Mouse (Mus musculus) cerebellum, adult 8-10 months (tissue): ENCODE measurements around the gene Tvp23b.
A peak's percentile ranks its signal among the peaks of the same experiment; 100 is the strongest.

ENCODE experiments used
- DNase-seq: peaks from one replicate; pipeline ENCODE4 v3.0.0; 2022

Gene Tvp23b

DNA sequence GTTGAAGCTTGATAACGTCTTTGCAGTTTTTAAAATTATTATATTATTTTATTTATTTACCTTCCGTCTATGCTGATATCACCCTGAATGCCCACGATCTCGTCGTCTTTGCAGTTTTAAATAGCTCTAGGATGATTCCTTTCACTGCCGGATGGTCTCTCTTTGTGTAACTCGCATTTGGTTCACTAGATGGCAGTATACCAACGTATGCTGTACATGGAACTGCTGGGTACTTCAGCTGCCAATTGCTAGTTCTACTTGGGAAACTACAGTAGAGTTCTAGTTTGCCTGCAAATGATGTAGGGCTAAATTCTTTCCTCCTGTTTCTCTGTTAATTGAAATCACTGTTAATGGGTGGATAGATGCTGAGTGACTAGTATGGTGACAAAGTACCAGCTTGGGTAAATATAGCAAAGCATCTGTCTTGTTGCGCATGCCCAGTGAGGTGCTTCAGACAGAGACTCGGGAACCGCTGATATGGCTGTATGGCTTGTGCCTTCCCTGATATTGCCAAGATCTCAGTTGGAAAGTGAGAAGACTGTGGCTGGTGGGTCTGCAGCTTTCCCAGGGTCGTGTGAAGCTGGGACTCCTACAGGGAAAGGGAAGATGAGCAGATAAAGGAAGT lies 22.6 kb downstream of the Tvp23b start:
- peak; percentile 58 for DNase-seq

- no peak for DNase-seq
Observed at GRCm38 (mm10) chr11:62903871-62904495, 24.7 kb downstream of the Tvp23b start.

DNA sequence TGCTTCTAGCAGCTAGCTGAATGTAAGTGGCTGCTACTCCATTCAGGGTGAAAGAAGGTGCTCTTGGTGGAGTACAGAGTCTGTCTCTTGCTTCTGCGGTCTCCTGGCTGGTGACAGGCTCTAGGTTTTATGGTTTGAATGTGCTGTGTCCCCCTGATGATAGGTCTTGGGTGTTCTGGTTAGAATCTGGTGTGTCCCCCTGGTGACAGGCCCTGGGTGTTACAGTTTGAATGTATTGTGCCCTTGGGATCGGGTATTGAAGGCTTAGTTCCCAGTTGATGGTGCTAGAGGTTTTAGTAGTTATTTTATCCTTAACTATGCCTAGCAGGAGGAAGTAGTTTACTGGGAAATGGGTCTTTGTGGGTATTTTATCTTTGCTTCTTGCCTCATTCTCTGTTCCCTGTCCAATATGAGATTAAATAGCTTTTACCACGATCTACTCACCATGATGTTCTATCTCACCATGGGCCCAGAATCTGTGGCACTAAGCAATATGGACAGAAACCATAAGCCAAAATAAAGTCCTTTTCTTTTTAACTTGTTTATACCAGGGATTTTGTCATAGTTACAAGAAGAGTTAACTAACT lies 30.6 kb downstream of the Tvp23b start:
- no peak for DNase-seq

GRCm38 (mm10) chr11:62911362-62911761 lies 32.1 kb downstream of the Tvp23b start:
- no peak for DNase-seq

- DNase-seq, result no peak
Observed at GRCm38 (mm10) chr11:62913141-62913540, 33.9 kb downstream of the Tvp23b start.

DNA sequence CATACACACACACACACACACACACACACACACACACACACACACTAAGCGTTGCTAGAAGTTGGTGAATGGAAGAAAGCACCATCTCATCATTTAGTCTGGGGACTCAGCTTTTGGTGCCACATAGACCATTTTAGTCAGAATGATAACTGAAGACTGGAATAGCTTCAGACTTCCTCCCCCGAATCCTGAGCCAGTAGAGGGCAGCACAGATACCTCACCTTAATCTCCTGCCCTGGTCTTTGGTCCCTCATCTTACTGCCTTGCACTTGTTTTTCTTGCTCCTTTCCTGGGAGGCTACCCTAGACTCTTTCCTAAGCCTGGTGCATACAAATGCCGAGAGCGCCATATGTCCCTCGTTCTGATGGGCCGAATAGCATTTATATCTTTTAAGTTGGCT lies 35.3 kb downstream of the Tvp23b start:
- no peak for DNase-seq

DNA sequence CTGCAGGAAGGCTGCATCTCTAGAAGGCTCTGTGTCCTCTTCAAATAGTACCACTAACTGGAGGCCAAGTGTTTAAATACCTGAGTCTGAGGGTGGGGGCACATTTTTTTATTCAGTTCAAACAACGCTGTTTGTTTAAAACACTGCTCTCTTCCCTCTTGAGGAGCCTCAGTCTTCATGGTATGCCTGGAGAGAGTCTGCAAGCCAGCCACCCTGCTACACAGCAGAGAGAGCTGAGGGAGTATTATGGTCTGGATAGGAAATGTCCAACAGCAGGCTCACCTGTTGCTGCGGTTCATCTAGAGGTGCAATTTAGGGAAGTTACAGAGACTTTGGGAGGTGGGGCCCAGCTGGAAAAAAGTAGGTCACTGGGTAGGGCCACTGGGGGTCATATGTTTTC lies 36.2 kb downstream of the Tvp23b start:
- DNase-seq, result no peak

- DNase-seq, result no peak
Observed at GRCm38 (mm10) chr11:62916765-62917164, 37.5 kb downstream of the Tvp23b start.

- DNase-seq, result no peak
Observed at GRCm38 (mm10) chr11:62919946-62920742, 40.9 kb downstream of the Tvp23b start.

DNA sequence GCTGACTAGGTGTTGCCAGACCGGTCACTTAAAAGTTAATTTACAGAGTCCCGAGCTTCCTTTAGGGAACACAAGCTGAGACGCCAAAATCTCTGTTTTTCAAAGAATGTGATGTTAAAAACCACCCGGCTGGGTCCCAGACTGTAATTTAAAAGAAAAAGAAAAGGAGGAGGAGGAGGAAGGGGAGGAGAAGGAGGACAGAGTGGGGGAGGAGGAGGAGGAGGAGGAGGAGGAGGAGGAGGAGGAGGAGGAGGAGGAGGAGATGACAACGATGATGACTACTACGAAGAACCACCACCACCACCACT lies 41.4 kb downstream of the Tvp23b start:
- DNase-seq, result no peak

- peak; percentile 88 for DNase-seq
Observed at GRCm38 (mm10) chr11:62921052-62921977, 42.1 kb downstream of the Tvp23b start.

- no peak for DNase-seq
Observed at GRCm38 (mm10) chr11:62924091-62924761, 45.0 kb downstream of the Tvp23b start.

DNA sequence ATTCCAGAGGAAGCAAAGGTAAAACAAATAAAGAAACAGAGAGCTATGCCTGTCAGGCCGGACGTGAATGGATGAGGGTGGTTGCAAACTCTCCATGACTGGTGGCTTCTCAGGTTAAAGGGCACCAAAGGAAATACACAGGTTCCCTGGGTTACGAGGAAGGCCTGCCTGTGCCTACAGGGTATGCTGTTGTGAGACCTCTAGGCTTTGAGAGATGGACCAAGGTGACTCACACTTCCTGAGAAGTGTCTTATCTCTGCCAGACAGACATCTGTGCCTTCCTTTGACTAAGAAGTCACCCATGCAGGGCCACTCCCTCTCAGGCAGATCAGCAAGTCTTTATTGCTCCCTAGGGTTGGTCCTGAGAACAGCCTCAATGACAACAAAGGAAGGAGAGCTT lies 50.5 kb downstream of the Tvp23b start:
- DNase-seq, result no peak

DNA sequence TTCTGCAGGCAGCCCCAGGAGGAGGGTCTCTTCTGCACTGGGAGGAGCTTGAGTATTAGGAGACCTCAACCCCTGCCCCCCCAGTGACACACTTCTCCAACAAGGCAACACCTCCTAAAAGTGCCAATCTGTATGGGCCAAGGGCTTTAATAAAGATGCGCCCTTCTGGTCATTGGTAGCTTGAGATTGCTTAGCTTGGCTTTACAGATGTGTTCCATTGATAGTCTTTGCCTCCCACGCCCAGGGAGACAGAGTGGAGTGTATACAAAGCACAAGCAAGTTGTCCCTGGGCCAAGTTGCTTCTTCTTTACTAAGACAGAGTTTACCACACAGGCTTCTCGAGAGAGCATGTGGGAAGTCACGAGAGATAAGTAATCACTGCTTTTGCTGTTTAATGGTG lies 51.3 kb downstream of the Tvp23b start:
- no peak for DNase-seq

- DNase-seq, result no peak
Observed at GRCm38 (mm10) chr11:62931141-62931540, 51.9 kb downstream of the Tvp23b start.

DNA sequence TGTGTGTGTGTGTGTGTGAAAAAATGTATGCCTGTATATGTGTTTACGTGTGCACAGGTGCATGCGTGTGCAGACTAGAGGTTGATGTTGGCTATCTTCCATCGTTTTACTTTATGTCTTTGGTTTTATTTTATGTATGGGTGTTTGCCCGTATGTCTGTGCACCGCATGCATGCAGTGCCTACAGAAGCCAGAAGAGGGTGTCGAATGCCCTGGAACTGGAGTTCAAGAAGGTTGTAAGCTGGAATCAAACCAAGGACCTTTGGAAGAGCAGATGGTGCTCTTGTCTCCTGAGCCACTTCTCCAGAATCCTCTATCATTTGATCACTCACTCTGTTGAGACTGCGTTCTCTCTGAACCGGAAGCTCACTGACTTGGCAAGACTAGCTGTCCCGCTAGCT lies 53.8 kb downstream of the Tvp23b start:
- no peak for DNase-seq

DNA sequence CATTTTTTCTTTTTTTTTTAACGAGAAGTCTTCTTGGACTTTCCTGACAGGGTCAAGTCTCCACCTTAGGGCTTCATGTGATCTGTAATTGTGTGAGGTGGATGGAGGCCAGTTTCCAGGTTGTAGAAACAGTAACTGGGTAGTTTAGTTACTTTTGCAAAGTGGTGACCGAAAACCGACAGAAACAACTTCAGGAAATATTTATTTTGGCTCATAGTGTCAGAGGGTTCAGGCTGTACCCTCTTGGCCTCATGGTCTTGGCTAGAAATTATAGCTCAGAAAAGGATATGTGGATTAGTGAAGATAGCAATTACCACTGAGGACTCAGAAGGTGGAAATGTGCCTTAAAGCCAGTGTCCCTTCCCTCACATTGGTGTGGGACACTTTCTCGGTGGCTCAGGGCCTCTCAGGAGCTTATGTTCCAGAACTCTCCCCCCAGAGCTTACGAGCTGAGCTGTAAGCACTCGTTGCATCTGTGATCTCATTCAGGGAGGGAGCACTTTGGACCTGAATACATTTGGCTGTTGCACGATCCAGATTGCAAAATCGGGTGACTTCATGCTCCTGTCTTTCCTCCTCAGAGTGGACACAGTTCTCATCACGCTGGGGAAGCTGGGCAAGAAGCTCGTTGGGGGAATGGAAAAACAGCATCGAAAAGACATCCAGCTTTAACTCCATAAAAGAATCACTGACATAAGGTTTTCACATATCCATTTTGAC lies 55.7 kb downstream of the Tvp23b start:
- no peak for DNase-seq

DNA sequence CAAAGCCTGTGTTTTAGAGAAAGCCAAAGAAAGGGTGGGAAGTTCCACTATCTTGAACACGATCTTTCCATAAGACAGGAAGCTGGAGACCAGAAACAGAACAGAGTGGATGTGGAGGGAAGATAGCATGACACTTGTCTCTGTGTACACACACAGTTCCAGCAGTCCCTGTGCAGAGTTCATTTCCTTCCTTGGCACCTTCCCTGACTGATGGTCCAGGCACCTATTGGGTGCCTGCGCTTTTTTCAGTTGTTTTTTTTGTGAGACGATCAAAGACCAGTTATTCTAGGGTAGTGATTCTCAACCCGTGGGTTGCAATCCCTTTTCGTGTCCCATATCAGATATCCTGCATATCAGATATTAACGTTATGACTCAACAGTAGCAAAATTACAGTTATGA lies 58.7 kb downstream of the Tvp23b start:
- DNase-seq, result no peak

DNA sequence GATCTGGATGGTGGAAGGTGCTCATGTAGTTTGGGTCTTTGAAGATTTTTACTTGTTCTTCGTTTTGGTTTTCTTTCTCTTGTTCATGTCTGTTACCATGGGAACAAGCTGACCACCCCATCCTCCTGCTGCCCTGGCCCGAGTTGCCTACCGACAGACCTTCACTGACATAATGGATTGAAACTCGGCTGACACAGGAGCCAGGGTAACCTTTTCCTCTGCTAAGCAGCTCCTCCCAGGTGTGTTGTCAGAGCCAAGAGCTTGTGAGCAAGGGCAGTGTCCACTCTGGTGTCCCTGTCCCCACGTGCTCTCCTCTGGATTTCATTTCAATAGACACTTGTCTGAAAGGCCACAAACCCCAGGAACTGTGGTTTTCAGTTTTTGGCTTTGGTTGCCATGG lies 59.7 kb downstream of the Tvp23b start:
- no peak for DNase-seq

DNA sequence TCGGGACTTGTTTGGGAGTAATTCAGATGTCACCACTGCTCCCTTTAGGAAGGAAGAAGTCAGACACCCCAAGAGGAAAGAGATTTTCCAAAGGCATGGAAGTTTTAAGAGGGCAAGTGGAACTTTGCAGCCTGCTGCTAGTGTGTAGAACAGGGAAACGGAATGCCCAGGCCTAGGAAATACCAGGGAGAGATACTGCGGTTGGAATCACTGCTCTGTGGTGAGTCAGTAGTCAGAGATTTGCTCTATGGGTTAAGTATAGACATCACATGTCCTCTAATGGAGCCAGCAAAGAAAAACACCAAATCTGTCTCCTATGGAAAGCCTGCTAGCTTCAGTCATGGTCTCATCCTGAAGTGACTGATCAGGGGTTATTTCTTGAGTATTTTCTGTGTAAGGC lies 60.9 kb downstream of the Tvp23b start:
- DNase-seq, result no peak

GRCm38 (mm10) chr11:62943538-62943937 lies 64.3 kb downstream of the Tvp23b start:
- no peak for DNase-seq

DNA sequence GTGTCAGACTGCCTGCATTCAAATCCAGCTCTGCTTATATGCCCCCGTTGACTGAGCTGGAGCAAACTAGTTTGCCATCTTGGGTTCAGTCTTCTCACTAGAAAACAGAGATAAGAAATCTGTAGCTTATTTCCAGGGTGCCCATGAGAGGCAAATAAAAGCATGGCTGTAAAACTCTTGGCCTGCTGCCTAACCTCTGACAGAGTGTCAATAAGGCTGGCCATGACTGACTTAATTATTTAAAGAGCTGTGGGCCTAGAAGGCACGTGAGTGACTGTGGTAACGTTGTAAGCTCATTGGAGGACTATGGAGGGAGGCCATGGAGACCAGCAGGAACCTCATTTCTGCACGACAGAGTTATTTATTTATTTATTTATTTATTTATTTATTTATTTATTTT lies 66.3 kb downstream of the Tvp23b start:
- no peak for DNase-seq
